Mouse (Mus musculus): Measurements from ENCODE around the gene Sh3kbp1. TPM values are rescaled to one million over a fixed set of nuclear protein-coding genes. Genes with fewer than 3 reads are reported as not detected.

The Sh3kbp1 gene
- total RNA-seq, 2 experiments from 2014 or later: 11.2 to 36.5 TPM

- intact Hi-C loops (cut with DNase I): no loop called here
- no peak for TF ChIP-seq CTCF (IDR thresholded peaks at IDR 0.05)
- Histone ChIP-seq H3K27ac (no peak overlapping the region), H3K4me3 (no peak overlapping the region)
- DNase-seq: no peak
These were observed 204.1 kb downstream of the Sh3kbp1 start for GRCm38 (mm10) chrX:159831176-159831575.

DNA sequence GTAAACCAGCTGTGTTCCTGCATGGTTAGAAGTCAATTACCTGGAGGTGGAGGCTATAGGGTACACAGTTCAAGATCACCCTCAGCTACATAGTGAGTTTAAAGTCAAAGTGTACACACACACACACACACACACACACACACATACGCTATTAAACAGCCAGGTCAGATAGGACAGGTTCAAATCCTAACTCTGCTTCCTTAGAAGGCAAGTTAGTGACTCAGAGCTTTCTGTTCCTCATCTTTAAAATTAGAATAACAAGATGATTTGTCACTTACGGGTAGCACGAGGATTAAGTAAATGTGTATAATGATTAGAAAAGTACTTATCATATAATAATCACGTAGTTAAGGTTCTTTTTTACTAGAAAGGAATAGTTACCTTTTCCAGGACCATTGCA, 208.2 kb downstream of the Sh3kbp1 start:
- no peak for DNase-seq
- no peak for TF ChIP-seq CTCF (IDR thresholded peaks at IDR 0.05)
- no peak overlapping the region for H3K4me3 ChIP-seq
- intact Hi-C loops (cut with DNase I): no loop called here
- no peak overlapping the region for H3K27ac ChIP-seq

DNA sequence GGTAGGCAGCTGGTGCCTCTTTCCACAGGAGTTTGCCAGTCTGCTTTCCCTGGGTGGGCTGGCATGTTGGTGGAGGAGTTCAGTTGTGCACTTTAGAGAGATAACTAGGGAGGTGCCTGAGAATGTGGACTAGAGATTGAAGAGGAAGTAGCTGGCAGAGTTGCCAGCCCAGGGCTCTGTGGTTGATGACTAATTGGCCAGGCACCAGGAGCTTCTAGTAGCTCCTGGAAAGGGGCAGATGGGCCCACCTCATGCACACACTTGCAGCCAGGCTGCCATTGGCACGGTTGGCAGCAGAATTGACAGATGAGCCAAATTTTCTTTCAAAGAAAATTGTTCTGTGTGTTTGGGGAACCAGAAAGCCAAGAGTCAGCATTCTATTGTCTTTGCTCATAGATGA, 210.3 kb downstream of the Sh3kbp1 start:
- intact Hi-C loops (cut with DNase I): no loop called here
- DNase-seq: peak; percentile 15
- no peak overlapping the region for H3K27ac ChIP-seq
- TF ChIP-seq CTCF (IDR thresholded peaks at IDR 0.05): no peak
- H3K4me3 ChIP-seq: no peak overlapping the region

- no peak for TF ChIP-seq CTCF (IDR thresholded peaks at IDR 0.05)
- intact Hi-C loops (cut with DNase I): no loop called here
- DNase-seq: no peak
- Histone ChIP-seq H3K4me3 (no peak overlapping the region), H3K27ac (no peak overlapping the region)
These were observed 212.7 kb downstream of the Sh3kbp1 start for GRCm38 (mm10) chrX:159839786-159840185.

DNA sequence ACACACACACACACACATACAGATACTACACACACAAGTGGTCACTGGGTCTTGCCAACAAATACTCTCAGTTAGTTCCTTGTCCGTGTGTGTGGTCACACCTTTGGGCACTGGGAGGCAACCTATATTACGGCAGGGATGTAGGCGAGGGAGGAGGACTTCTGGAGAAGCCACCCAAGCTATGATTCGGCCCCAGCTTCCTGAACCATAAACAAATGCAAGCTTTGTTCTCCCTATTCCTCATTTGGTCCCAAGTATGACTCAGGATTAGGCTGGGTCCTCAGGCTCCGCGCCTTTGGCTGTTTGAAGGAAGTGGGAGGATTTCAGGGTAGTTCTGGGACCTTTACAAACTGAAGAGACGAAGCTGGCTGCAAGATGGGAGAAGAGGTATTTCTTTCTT, 213.2 kb downstream of the Sh3kbp1 start:
- H3K27ac ChIP-seq: no peak overlapping the region
- no peak overlapping the region for H3K4me3 ChIP-seq
- TF ChIP-seq CTCF (IDR thresholded peaks at IDR 0.05): no peak
- intact Hi-C loops (cut with DNase I): no loop called here
- peak; percentile 16 for DNase-seq

- intact Hi-C loops (cut with DNase I): no loop called here
- TF ChIP-seq CTCF (IDR thresholded peaks at IDR 0.05): no peak
- H3K27ac ChIP-seq: no peak overlapping the region
- no peak overlapping the region for H3K4me3 ChIP-seq
- no peak for DNase-seq
These were observed 223.7 kb downstream of the Sh3kbp1 start for GRCm38 (mm10) chrX:159850722-159851121.

DNA sequence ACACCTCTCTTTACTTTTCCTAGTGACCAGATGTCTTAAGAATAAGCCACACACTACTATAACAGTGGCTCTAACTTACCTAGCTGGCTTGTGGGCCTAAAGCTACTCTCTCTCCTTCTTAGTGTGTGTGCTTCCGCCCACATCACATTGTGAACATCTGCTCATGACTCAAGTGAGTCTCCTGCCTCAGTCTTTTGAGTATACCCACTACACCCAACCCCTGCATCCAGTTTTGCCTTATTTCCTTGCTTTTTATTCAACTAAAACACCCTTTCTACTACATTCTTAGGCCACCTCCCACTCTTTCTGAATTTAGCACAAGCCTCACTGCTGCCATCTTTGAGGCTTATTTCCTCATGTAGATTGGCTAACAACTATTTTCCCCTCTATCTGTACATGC, 229.8 kb downstream of the Sh3kbp1 start:
- intact Hi-C loops (cut with DNase I): no loop called here
- no peak for DNase-seq
- TF ChIP-seq CTCF (IDR thresholded peaks at IDR 0.05): no peak
- no peak overlapping the region for H3K4me3 ChIP-seq
- H3K27ac ChIP-seq: no peak overlapping the region

DNA sequence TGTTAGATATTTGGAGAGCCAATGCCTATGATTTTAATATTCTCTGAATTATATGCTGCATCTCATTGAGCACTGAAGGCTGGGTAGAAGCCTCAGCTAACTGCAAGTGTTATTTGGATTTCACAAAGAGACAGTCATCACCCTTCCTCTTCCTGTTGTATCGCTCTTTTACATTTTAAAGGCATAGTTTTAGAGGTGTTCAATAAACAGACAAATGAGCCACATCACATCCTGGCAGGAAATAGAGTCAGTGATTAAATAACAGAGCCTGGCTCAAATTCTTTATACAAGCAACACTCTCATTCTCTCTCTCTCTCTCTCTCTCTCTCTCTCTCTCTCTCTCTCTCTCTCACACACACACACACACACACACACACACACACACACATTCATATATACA, 231.1 kb downstream of the Sh3kbp1 start:
- H3K27ac ChIP-seq: no peak overlapping the region
- TF ChIP-seq CTCF (IDR thresholded peaks at IDR 0.05): no peak
- intact Hi-C loops (cut with DNase I): no loop called here

DNA sequence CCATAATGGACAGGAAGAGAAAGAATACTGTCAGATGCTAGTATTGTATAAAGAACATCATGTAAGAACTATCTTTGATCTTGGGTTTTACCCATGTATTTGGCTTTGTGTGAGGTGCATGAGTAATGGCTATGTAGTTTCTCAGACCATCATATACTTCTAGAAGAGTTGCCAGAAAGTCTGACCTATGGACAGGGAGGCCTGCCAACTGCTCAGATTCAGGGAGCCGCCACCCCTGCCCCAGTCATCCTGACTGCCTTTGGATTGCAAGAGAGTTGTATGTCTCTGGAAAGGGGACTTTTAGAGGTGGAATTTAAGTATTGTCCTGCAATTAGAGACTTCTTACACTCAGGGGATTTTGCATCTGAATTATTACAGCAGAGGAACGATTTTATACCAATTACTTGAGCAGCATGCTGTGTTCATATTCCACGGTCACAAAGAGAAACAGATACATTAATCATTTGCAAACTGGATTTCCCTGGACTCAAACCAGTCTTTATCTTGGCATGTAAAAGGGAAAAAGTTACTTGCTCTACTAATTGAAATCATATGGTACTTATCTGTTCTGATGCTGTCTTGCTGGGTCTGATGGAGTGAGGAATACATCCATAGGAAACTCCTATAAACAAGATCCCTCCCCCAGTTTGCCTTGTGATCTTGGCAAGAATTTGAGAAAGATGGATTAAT, 233.9 kb downstream of the Sh3kbp1 start:
- DNase-seq: no peak
- intact Hi-C loops (cut with DNase I): no loop called here
- TF ChIP-seq CTCF (IDR thresholded peaks at IDR 0.05): no peak
- H3K4me3 ChIP-seq: no peak overlapping the region
- no peak overlapping the region for H3K27ac ChIP-seq

More for the DNA sequence above, 231.1 kb downstream of the Sh3kbp1 start:
- no peak overlapping the region for H3K4me3 ChIP-seq
- DNase-seq: no peak

GRCm38 (mm10) chrX:159867660-159868059, 240.6 kb downstream of the Sh3kbp1 start:
- DNase-seq: no peak
- TF ChIP-seq CTCF (IDR thresholded peaks at IDR 0.05): no peak
- Histone ChIP-seq H3K4me3 (no peak overlapping the region), H3K27ac (no peak overlapping the region)
- intact Hi-C loops (cut with DNase I): no loop called here

DNA sequence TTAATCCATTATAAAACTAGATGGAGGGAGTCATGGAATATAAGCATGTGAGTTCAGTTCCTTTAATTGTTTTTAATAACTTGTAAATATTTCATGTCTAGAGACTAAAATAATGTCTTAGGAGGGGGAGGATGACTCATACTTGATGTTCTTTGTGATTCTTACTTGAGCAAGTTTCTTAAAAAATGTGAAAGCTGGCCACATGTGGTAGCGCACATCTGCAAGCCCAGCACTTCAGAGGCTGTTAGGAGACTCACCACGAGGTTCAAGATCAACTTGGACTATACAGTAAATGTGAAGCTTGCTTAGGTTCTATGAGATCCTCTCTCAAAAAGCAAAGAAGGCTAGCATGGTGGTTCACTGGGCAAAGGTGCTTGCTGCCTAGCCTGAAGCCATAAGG, 245.4 kb downstream of the Sh3kbp1 start:
- Histone ChIP-seq H3K4me3 (no peak overlapping the region), H3K27ac (no peak overlapping the region)
- intact Hi-C loops (cut with DNase I): loop anchor here (10.0 kb wide), 1 partner anchor 92 kb away; no protein-coding TSS in a partner anchor
- no peak for DNase-seq
- TF ChIP-seq CTCF (IDR thresholded peaks at IDR 0.05): no peak

DNA sequence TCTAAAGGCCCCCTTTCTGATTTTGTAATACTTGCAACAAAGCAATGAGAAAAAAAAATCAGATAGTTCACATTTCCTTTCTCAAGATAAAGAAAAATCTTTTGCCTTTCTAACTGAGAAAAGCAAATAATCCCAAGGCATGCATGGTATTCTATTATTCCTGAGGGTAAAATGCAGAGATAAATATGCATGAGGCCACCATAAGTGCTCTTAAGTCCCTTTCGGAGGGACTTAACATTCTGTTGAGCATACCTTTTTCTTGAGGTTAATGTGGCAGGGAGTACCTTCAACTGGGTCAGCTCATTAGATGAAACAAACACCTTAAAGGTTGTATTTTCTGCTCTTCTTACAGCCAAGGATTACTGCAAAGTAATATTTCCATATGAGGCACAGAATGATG, 250.7 kb downstream of the Sh3kbp1 start:
- no peak for DNase-seq
- H3K4me3 ChIP-seq: no peak overlapping the region
- intact Hi-C loops (cut with DNase I): loop anchor here (10.0 kb wide), 1 partner anchor 87 kb away; no protein-coding TSS in a partner anchor
- TF ChIP-seq CTCF (IDR thresholded peaks at IDR 0.05): no peak
- no peak overlapping the region for H3K27ac ChIP-seq

DNA sequence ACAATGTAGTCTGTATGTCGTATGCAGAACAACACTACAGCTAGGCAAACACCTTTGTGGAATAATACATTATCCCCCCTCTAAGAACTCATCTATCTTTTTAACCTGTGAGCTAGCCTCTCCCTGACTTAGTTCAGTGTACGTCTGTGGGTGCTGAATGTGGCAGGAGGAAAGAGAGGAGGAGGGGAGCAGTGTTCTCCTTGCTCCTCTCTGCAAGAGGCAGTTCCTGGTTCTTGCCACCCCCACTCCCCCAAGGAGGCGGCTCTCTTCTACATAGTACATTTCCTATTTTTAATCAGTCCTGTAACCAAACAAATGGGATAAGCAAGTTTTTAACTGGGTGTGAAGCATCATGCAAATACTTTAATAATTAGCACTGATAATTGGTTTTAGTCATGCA, 252.4 kb downstream of the Sh3kbp1 start:
- Histone ChIP-seq H3K27ac (no peak overlapping the region), H3K4me3 (no peak overlapping the region)
- DNase-seq: no peak
- TF ChIP-seq CTCF (IDR thresholded peaks at IDR 0.05): no peak
- intact Hi-C loops (cut with DNase I): loop anchor here (10.0 kb wide), 1 partner anchor 85 kb away; no protein-coding TSS in a partner anchor

- DNase-seq: no peak
- TF ChIP-seq CTCF (IDR thresholded peaks at IDR 0.05): no peak
- intact Hi-C loops (cut with DNase I): no loop called here
- Histone ChIP-seq H3K27ac (no peak overlapping the region), H3K4me3 (no peak overlapping the region)
These were observed 254.5 kb downstream of the Sh3kbp1 start for GRCm38 (mm10) chrX:159881576-159881975.
